Mouse (Mus musculus): ENCODE results near the gene Cdk8. TPM values are rescaled to one million over a fixed set of nuclear protein-coding genes. Genes with fewer than 3 reads are reported as not detected.
A peak's percentile ranks its signal among the peaks of the same experiment; 100 is the strongest.

Gene Cdk8
- polyA plus RNA-seq, 1 experiment from 2014 or later = 13.0 TPM

GRCm38 (mm10) chr5:146229869-146230650 is 970 bp upstream of the Cdk8 start:
- Histone ChIP-seq H3K9ac (ENCODE audit: low read length) (peak overlapping the region; percentile 92), H3K9me3 (replicated peaks; ENCODE audit: control insufficient read depth, low read length) (no peaks in the 10 kb centered on the region), H3K27me3 (ENCODE audit: control insufficient read depth, insufficient read depth, low read length) (no peaks in the 10 kb centered on the region), H3K4me1 (ENCODE audit: control insufficient read depth, insufficient read depth, low read length) (peaks cover 8% of the 10 kb centered on the region), H3K4me2 (ENCODE audit: low read depth, low read length) (peak overlapping the region; percentile 63), H3K36me3 (ENCODE audit: control insufficient read depth, insufficient read depth, low read length) (no peaks in the 10 kb centered on the region), H3K4me3 (replicated peaks; ENCODE audit: low read length) (peak overlapping the region; percentile 83), H3K27ac (ENCODE audit: low read length) (peak overlapping the region; percentile 100)
- 55% methylated on average over 17 of the region's 17 CpGs for WGBS
- no peak for ATAC-seq (ENCODE audit: insufficient read depth, low FRiP score)

GRCm38 (mm10) chr5:146231655-146231996 is 596 bp downstream of the Cdk8 start:
- Histone ChIP-seq H3K9me3 (replicated peaks; ENCODE audit: control insufficient read depth, low read length) (no peaks in the 10 kb centered on the region), H3K4me3 (replicated peaks; ENCODE audit: low read length) (peak overlapping the region; percentile 83), H3K4me2 (ENCODE audit: low read depth, low read length) (peak overlapping the region; percentile 65), H3K27ac (ENCODE audit: low read length) (peak overlapping the region; percentile 100), H3K9ac (ENCODE audit: low read length) (peak overlapping the region; percentile 92), H3K4me1 (ENCODE audit: control insufficient read depth, insufficient read depth, low read length) (peaks cover 8% of the 10 kb centered on the region), H3K36me3 (ENCODE audit: control insufficient read depth, insufficient read depth, low read length) (no peaks in the 10 kb centered on the region), H3K27me3 (ENCODE audit: control insufficient read depth, insufficient read depth, low read length) (no peaks in the 10 kb centered on the region)
- 0% methylated on average over 19 of the region's 19 CpGs for WGBS
- peak; percentile 25; the same call in 1 of the 2 replicates for ATAC-seq (ENCODE audit: insufficient read depth, low FRiP score)

- H3K4me3 ChIP-seq (replicated peaks; ENCODE audit: low read length) = peak overlapping the region; percentile 83
- 27% methylated on average over 6 of the region's 6 CpGs for WGBS
- peak overlapping the region; percentile 6; the same call in 1 of the 2 replicates for H3K27ac ChIP-seq (ENCODE audit: low read length)
- peak overlapping the region; percentile 92 for H3K9ac ChIP-seq (ENCODE audit: low read length)
- no peaks in the 10 kb centered on the region for H3K9me3 ChIP-seq (replicated peaks; ENCODE audit: control insufficient read depth, low read length)
- no peaks in the 10 kb centered on the region for H3K27me3 ChIP-seq (ENCODE audit: control insufficient read depth, insufficient read depth, low read length)
- H3K36me3 ChIP-seq (ENCODE audit: control insufficient read depth, insufficient read depth, low read length) = no peaks in the 10 kb centered on the region
- peaks cover 8% of the 10 kb centered on the region for H3K4me1 ChIP-seq (ENCODE audit: control insufficient read depth, insufficient read depth, low read length)
- H3K4me2 ChIP-seq (ENCODE audit: low read depth, low read length) = peak overlapping the region; percentile 65
- no peak for ATAC-seq (ENCODE audit: insufficient read depth, low FRiP score)
Observed at GRCm38 (mm10) chr5:146232056-146232675, 1.1 kb downstream of the Cdk8 start.

- Histone ChIP-seq H3K4me1 (ENCODE audit: control insufficient read depth, insufficient read depth, low read length) (peaks cover 11% of the 10 kb centered on the region), H3K4me3 (replicated peaks; ENCODE audit: low read length) (peak overlapping the region; percentile 83), H3K9ac (ENCODE audit: low read length) (peak overlapping the region; percentile 50), H3K4me2 (ENCODE audit: low read depth, low read length) (peak overlapping the region; percentile 65), H3K36me3 (ENCODE audit: control insufficient read depth, insufficient read depth, low read length) (no peaks in the 10 kb centered on the region), H3K9me3 (replicated peaks; ENCODE audit: control insufficient read depth, low read length) (no peaks in the 10 kb centered on the region), H3K27ac (ENCODE audit: low read length) (no peak overlapping the region), H3K27me3 (ENCODE audit: control insufficient read depth, insufficient read depth, low read length) (no peaks in the 10 kb centered on the region)
- WGBS = 40% methylated on average over 11 of the region's 11 CpGs
- ATAC-seq (ENCODE audit: insufficient read depth, low FRiP score) = no peak
Observed at GRCm38 (mm10) chr5:146232816-146233215, 1.8 kb downstream of the Cdk8 start.

DNA sequence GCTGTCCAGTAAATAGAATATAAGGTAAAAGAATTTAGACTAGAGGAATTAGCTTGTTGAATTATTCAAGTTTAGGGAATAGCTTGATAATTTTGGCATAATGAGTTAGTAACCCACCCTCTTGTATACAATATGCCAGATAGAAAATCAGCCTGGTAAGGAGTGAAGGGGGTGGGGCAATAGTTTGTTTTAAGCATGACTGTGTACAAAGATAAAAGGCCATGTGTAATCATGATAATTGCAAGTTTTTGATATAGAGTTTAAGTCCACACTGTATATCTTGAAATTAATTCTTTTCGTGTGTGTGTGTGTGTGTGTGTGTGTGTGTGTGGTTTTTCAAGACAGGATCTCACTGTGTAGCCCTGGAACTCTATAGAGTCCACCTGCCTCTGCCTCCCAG is 3.3 kb downstream of the Cdk8 start:
- no peak overlapping the region for H3K4me3 ChIP-seq (replicated peaks; ENCODE audit: low read length)
- no peak for ATAC-seq (ENCODE audit: insufficient read depth, low FRiP score)
- peaks cover 13% of the 10 kb centered on the region for H3K4me1 ChIP-seq (ENCODE audit: control insufficient read depth, insufficient read depth, low read length)
- WGBS = 61% methylated on average over 1 of the region's 1 CpGs
- H3K4me2 ChIP-seq (ENCODE audit: low read depth, low read length) = no peak overlapping the region
- H3K36me3 ChIP-seq (ENCODE audit: control insufficient read depth, insufficient read depth, low read length) = no peaks in the 10 kb centered on the region
- H3K9ac ChIP-seq (ENCODE audit: low read length) = no peak overlapping the region
- no peaks in the 10 kb centered on the region for H3K9me3 ChIP-seq (replicated peaks; ENCODE audit: control insufficient read depth, low read length)
- no peaks in the 10 kb centered on the region for H3K27me3 ChIP-seq (ENCODE audit: control insufficient read depth, insufficient read depth, low read length)
- H3K27ac ChIP-seq (ENCODE audit: low read length) = no peak overlapping the region

DNA sequence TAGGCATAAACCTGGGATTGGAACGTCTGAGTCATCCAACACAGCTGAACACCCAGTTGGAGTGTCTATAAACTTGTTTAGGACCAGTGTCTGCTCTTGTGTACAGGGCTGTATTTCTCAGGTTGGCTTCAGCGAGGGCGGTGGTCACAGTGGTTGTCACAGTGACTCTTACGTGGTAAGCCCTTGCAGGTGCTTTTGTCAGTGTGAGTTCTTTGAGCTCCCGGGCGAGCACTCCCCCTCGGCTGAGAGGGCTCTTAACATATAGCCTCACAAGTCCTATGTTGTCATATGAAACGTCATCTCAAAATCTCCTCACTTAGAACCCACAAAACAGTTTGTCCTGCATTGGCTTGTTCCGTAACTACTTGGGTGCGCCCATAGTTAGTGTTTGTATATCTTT is 7.2 kb downstream of the Cdk8 start:
- Histone ChIP-seq H3K27ac (ENCODE audit: low read length) (no peak overlapping the region), H3K4me1 (ENCODE audit: control insufficient read depth, insufficient read depth, low read length) (peaks cover 9% of the 10 kb centered on the region), H3K4me3 (replicated peaks; ENCODE audit: low read length) (no peak overlapping the region), H3K9me3 (replicated peaks; ENCODE audit: control insufficient read depth, low read length) (no peaks in the 10 kb centered on the region), H3K36me3 (ENCODE audit: control insufficient read depth, insufficient read depth, low read length) (no peaks in the 10 kb centered on the region), H3K4me2 (ENCODE audit: low read depth, low read length) (no peak overlapping the region), H3K27me3 (ENCODE audit: control insufficient read depth, insufficient read depth, low read length) (no peaks in the 10 kb centered on the region), H3K9ac (ENCODE audit: low read length) (no peak overlapping the region)
- ATAC-seq (ENCODE audit: insufficient read depth, low FRiP score) = no peak
- 72% methylated on average over 10 of the region's 10 CpGs for WGBS

DNA sequence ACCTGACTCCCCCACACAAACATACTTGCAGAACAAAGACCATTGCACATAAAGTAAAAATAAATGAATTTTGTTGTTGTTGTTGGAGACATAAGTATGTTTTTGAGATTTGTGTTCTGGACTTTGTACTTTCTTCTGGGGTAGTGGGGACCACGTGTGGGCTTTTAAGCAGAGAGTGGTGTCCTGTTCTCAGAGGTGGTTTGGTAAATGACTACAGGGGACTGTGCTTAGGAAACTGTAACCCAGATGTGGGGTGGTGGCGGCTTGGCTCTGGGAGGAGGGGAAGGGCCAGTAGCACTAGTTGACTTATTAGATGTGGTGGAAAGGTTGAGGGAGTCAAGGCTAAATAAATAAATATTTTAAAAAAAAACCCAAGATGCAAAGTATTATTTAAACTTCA is 9.7 kb downstream of the Cdk8 start:
- WGBS = 94% methylated on average over 2 of the region's 2 CpGs
- peaks cover 9% of the 10 kb centered on the region; the same call in 1 of the 2 replicates for H3K4me1 ChIP-seq (ENCODE audit: control insufficient read depth, insufficient read depth, low read length)
- no peak for ATAC-seq (ENCODE audit: insufficient read depth, low FRiP score)

DNA sequence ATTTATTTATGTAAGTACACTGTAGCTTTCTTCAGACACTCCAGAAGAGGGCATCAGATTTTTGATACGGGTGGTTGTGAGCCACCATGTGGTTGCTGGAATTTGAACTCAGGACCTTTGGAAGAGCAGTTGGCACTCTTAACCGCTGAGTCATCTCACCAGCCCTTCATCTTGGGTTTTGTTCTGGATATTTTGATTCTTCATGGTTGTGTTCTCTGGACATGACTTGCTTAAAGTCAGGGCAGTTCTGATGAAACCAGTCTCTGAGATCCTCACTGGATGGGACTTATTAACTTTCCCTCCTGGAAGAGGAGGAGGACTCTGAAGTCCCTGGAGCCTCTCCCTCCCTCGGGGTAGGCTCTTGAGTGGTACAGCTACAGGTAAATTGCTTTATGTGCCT is 10.2 kb downstream of the Cdk8 start:
- Histone ChIP-seq H3K4me1 (ENCODE audit: control insufficient read depth, insufficient read depth, low read length) (peaks cover 9% of the 10 kb centered on the region; the same call in 1 of the 2 replicates), H3K9ac (ENCODE audit: low read length) (no peak overlapping the region), H3K4me2 (ENCODE audit: low read depth, low read length) (no peak overlapping the region), H3K9me3 (replicated peaks; ENCODE audit: control insufficient read depth, low read length) (no peaks in the 10 kb centered on the region), H3K27ac (ENCODE audit: low read length) (no peak overlapping the region), H3K4me3 (replicated peaks; ENCODE audit: low read length) (no peak overlapping the region), H3K36me3 (ENCODE audit: control insufficient read depth, insufficient read depth, low read length) (no peaks in the 10 kb centered on the region), H3K27me3 (ENCODE audit: control insufficient read depth, insufficient read depth, low read length) (no peaks in the 10 kb centered on the region)
- ATAC-seq (ENCODE audit: insufficient read depth, low FRiP score) = no peak
- 89% methylated on average over 3 of the region's 3 CpGs for WGBS

More for the DNA sequence above, 9.7 kb downstream of the Cdk8 start:
- Histone ChIP-seq H3K27ac (ENCODE audit: low read length) (no peak overlapping the region), H3K36me3 (ENCODE audit: control insufficient read depth, insufficient read depth, low read length) (no peaks in the 10 kb centered on the region), H3K27me3 (ENCODE audit: control insufficient read depth, insufficient read depth, low read length) (no peaks in the 10 kb centered on the region), H3K9ac (ENCODE audit: low read length) (no peak overlapping the region), H3K4me3 (replicated peaks; ENCODE audit: low read length) (no peak overlapping the region), H3K9me3 (replicated peaks; ENCODE audit: control insufficient read depth, low read length) (no peaks in the 10 kb centered on the region), H3K4me2 (ENCODE audit: low read depth, low read length) (no peak overlapping the region)

- Histone ChIP-seq H3K9ac (ENCODE audit: low read length) (no peak overlapping the region), H3K27me3 (ENCODE audit: control insufficient read depth, insufficient read depth, low read length) (no peaks in the 10 kb centered on the region), H3K4me1 (ENCODE audit: control insufficient read depth, insufficient read depth, low read length) (peaks cover 14% of the 10 kb centered on the region), H3K4me2 (ENCODE audit: low read depth, low read length) (no peak overlapping the region), H3K4me3 (replicated peaks; ENCODE audit: low read length) (no peak overlapping the region), H3K27ac (ENCODE audit: low read length) (no peak overlapping the region), H3K36me3 (ENCODE audit: control insufficient read depth, insufficient read depth, low read length) (no peaks in the 10 kb centered on the region), H3K9me3 (replicated peaks; ENCODE audit: control insufficient read depth, low read length) (no peaks in the 10 kb centered on the region)
- ATAC-seq (ENCODE audit: insufficient read depth, low FRiP score) = no peak
- WGBS = 88% methylated on average over 4 of the region's 4 CpGs
Observed at GRCm38 (mm10) chr5:146245193-146245592, 14.2 kb downstream of the Cdk8 start.

Data from stomach, embryonic 16.5 days (tissue).